Mouse (Mus musculus) midbrain, embryonic 10.5 days (tissue): ENCODE measurements around the gene Hemgn. TPM values are rescaled to one million over a fixed set of nuclear protein-coding genes. Genes with fewer than 3 reads are reported as not detected.

ENCODE experiments used
- DNase-seq: peaks from one replicate; pipeline ENCODE4 v3.0.0-alpha.2; 2017; ENCODE audit warnings: low spot score
- H3K27ac ChIP-seq: fragments of 300-500 bp; sonication (generic); replicated peaks from 2 replicates; pipeline ENCODE4 v1.5.1; 2016; ENCODE audit warnings: mild to moderate bottlenecking
- H3K27me3 ChIP-seq: fragments of 300-500 bp; sonication (generic); 2 replicates; pipeline ENCODE4 v1.6.1; 2016; ENCODE audit warnings: low read depth, mild to moderate bottlenecking; ENCODE audit not compliant: poor library complexity, severe bottlenecking
- H3K36me3 ChIP-seq: fragments of 300-500 bp; sonication (generic); 2 replicates; pipeline ENCODE4 v1.6.1; 2016; ENCODE audit warnings: mild to moderate bottlenecking, moderate library complexity
- H3K4me1 ChIP-seq: fragments of 300-500 bp; sonication (generic); 2 replicates; pipeline ENCODE4 v1.6.1; 2016
- H3K4me3 ChIP-seq: fragments of 300-500 bp; sonication (generic); 2 replicates; pipeline ENCODE4 v1.5.1; 2016; ENCODE audit warnings: mild to moderate bottlenecking, moderate library complexity
- H3K9me3 ChIP-seq: fragments of 300-500 bp; sonication (generic); replicated peaks from 2 replicates; pipeline ENCODE4 v1.6.1; 2016; ENCODE audit warnings: mild to moderate bottlenecking
- WGBS: fragments of 180-500 bp; shearing (Covaris S2); methylation state at CpG from one replicate; pipeline ENCODE4 v1.1.7; 2016; 5-methylcytosine and 5-hydroxymethylcytosine counted together
- polyA plus RNA-seq: library from polyadenylated mRNA; unstranded; fragments of >200 nt; fragmentation: Nextera tagmentation; extraction: Ambion mirVana; gene quantifications from 2 replicates; pipeline ENCODE4 v1.2.1, GENCODE M21; 2016

The Hemgn gene
- polyA plus RNA-seq, 1 experiment from 2014 or later, result 13.4 TPM

- no peak for DNase-seq
- no peak overlapping the region for H3K4me3 ChIP-seq
- H3K27me3 ChIP-seq, result peaks cover 100% of the 10 kb centered on the region
- no peak overlapping the region for H3K27ac ChIP-seq
- WGBS, result 13% methylated on average over 3 of the region's 3 CpGs
- no peaks in the 10 kb centered on the region for H3K36me3 ChIP-seq
- H3K4me1 ChIP-seq, result peaks cover 34% of the 10 kb centered on the region
- H3K9me3 ChIP-seq, result no peaks in the 10 kb centered on the region
Observed at GRCm38 (mm10) chr4:46345773-46346100, 67.6 kb downstream of the Hemgn start.

GRCm38 (mm10) chr4:46345056-46345772 is 68.1 kb downstream of the Hemgn start:
- H3K27me3 ChIP-seq, result peaks cover 100% of the 10 kb centered on the region
- DNase-seq, result peak; percentile 43
- no peaks in the 10 kb centered on the region for H3K36me3 ChIP-seq
- no peaks in the 10 kb centered on the region for H3K9me3 ChIP-seq
- H3K4me1 ChIP-seq, result peaks cover 34% of the 10 kb centered on the region
- H3K27ac ChIP-seq, result no peak overlapping the region
- H3K4me3 ChIP-seq, result peak overlapping the region; percentile 46
- 2% methylated on average over 67 of the region's 67 CpGs for WGBS

GRCm38 (mm10) chr4:46344288-46344687 is 69.0 kb downstream of the Hemgn start:
- 0 out of 2 replicates have a peak overlapping the region, but pooled peaks have one; percentile 42 for H3K27ac ChIP-seq
- DNase-seq, result peak; percentile 58
- WGBS, result under 1% methylated on average over 51 of the region's 51 CpGs

More at GRCm38 (mm10) chr4:46344288-46344687, 69.0 kb downstream of the Hemgn start:
- Histone ChIP-seq H3K36me3 (no peaks in the 10 kb centered on the region), H3K9me3 (no peaks in the 10 kb centered on the region), H3K4me1 (peaks cover 37% of the 10 kb centered on the region), H3K27me3 (peaks cover 100% of the 10 kb centered on the region), H3K4me3 (peak overlapping the region; percentile 46)

Other genes with a start within 250 kb of the Hemgn start
- gene Xpa, start 217.2 kb downstream of the Hemgn start, polyA plus RNA-seq, result 20.9 and 21.7 TPM in 2 replicates
- 0.07 TPM in 1 of 2 replicates, not detected in the other for gene Foxe1, start 69.9 kb downstream of the Hemgn start, polyA plus RNA-seq
- 10.7 and 12.9 TPM in 2 replicates for gene Trmo, start 24.1 kb downstream of the Hemgn start, polyA plus RNA-seq
- gene Anp32b, start 37.4 kb upstream of the Hemgn start, polyA plus RNA-seq, result 345 and 414 TPM in 2 replicates
- 77.1 and 80.6 TPM in 2 replicates for gene Nans, start 75.7 kb upstream of the Hemgn start, polyA plus RNA-seq
- gene Trim14, start 122.6 kb upstream of the Hemgn start, polyA plus RNA-seq, result 0.62 and 0.63 TPM in 2 replicates
- 2.8 TPM in 2 replicates for gene Coro2a, start 188.7 kb upstream of the Hemgn start, polyA plus RNA-seq
- gene Tbc1d2, start 236.7 kb upstream of the Hemgn start, polyA plus RNA-seq, result 0.65 and 0.76 TPM in 2 replicates